In genomic region chr16:51169294-51169693, GRCm38 (mm10) we compare ENCODE assay signal across 23 mouse cellular contexts.
DNase-seq lines count a peak whose midpoint lies in the region; ATAC-seq and TF ChIP-seq lines count a peak whose summit lies in the region.
"Had no signal": no experiment of that assay in that cellular context is flagged by ENCODE, and none has a peak within 500 bp of the region (broad histone marks: within the 10 kb centered on the region; RNA-seq: fewer than 3 reads in every experiment).

No protein-coding gene starts in this region.

- 65% methylated on average over 7 of the region's 7 CpGs for WGBS in intestine, postnatal 0 days
- 70% methylated on average over 7 of the region's 7 CpGs for WGBS in intestine, embryonic 16.5 days
- 68% methylated on average over 7 of the region's 7 CpGs for whole genome bisulfite sequencing in lung, postnatal 0 days
- WGBS in stomach, postnatal 0 days, result 74% methylated on average over 7 of the region's 7 CpGs

- no peaks in the 10 kb centered on the region for H3K9me3 ChIP-seq in intestine, postnatal 0 days (ENCODE audit: control insufficient read depth)
- no peaks in the 10 kb centered on the region for H3K9me3 ChIP-seq in intestine, embryonic 16.5 days (ENCODE audit: control insufficient read depth, low read length)
- H3K9me3 ChIP-seq in lung, postnatal 0 days (ENCODE audit: low read length), result no peaks in the 10 kb centered on the region
- no peaks in the 10 kb centered on the region for H3K9me3 ChIP-seq in MEL (replicated peaks; ENCODE audit: insufficient read depth, low read length)
- no peaks in the 10 kb centered on the region for H3K9me3 ChIP-seq in stomach, postnatal 0 days (ENCODE audit: control insufficient read depth, low read length)
- H3K9me3 ChIP-seq: embryonic facial prominence, embryonic 10.5 days; forebrain, embryonic 13.5 days; G1E; heart, embryonic 10.5 days; hindbrain, embryonic 10.5 days; midbrain, embryonic 13.5 days; stomach, embryonic 15.5 days had no signal

- TF ChIP-seq POLR2A in MEL (IDR thresholded peaks at IDR 0.05; ENCODE audit: control insufficient read depth in 1 of 2, insufficient read depth in 1 of 2, low read depth in 1 of 2, low read length in 2 of 2, poor library complexity in 1 of 2), result no peak

- no peak for DNase-seq in lung, postnatal 0 days (ENCODE audit: low spot score)
- no peak for DNase-seq in lung, postnatal 14 days
- peak; percentile 2 for DNase-seq in MEL (ENCODE audit: low read depth, low spot score)
- no peak for DNase-seq in stomach, postnatal 0 days (ENCODE audit: low spot score)
- no peak for DNase-seq in urinary bladder, postnatal 14 days (ENCODE audit: low spot score)
- DNase-seq: adrenal gland, adult 2 months; cerebellum, adult 8-10 months; gastrocnemius, postnatal 36 days; kidney, adult 9 months; kidney, postnatal 4 days; lung, adult 18-20 months; right cerebral cortex, postnatal 25 days had no signal

- no peaks in the 10 kb centered on the region for H3K27me3 ChIP-seq in intestine, postnatal 0 days (replicated peaks; ENCODE audit: control insufficient read depth, insufficient read depth, low read length)
- no peaks in the 10 kb centered on the region for H3K27me3 ChIP-seq in intestine, embryonic 16.5 days (replicated peaks; ENCODE audit: control insufficient read depth, insufficient read depth, low read length)
- no peaks in the 10 kb centered on the region for H3K27me3 ChIP-seq in lung, postnatal 0 days (replicated peaks; ENCODE audit: insufficient read depth, low read length)
- no peaks in the 10 kb centered on the region for H3K27me3 ChIP-seq in MEL (ENCODE audit: control insufficient read depth in 1 of 2, insufficient read depth in 2 of 2, low read length in 2 of 2)
- no peaks in the 10 kb centered on the region for H3K27me3 ChIP-seq in stomach, postnatal 0 days (ENCODE audit: control insufficient read depth, insufficient read depth, low read length)
- H3K27me3 ChIP-seq: forebrain, embryonic 13.5 days; midbrain, embryonic 13.5 days; stomach, embryonic 15.5 days had no signal

- TF ChIP-seq CTCF in intestine, postnatal 0 days (IDR thresholded peaks at IDR 0.05; ENCODE audit: low read depth), result peak; percentile 29
- TF ChIP-seq CTCF in lung, postnatal 0 days (IDR thresholded peaks at IDR 0.05), result peak; percentile 13; the same call in 1 of the 2 replicates
- TF ChIP-seq CTCF in MEL (IDR thresholded peaks at IDR 0.05 in 2 of 3, conservative IDR thresholded peaks at IDR 0.05 in 1 of 3; ENCODE audit: control insufficient read depth in 1 of 3, insufficient read depth in 1 of 3, low read depth in 2 of 3, low read length in 3 of 3, poor library complexity in 1 of 3, severe bottlenecking in 1 of 3), result peak in 2 of 3 experiments; percentile 39 to 41; a peak in 3 of 6 replicates
- TF ChIP-seq CTCF in stomach, postnatal 0 days (IDR thresholded peaks at IDR 0.05; ENCODE audit: low read depth), result peak; percentile 39

- H3K4me3 ChIP-seq in intestine, postnatal 0 days (ENCODE audit: low read depth, low read length), result no peak overlapping the region
- no peak overlapping the region for H3K4me3 ChIP-seq in intestine, embryonic 16.5 days (ENCODE audit: low read length)
- no peak overlapping the region for H3K4me3 ChIP-seq in lung, postnatal 0 days (ENCODE audit: low read depth, low read length)
- no peak overlapping the region for H3K4me3 ChIP-seq in MEL (ENCODE audit: control insufficient read depth in 1 of 2, insufficient read depth in 1 of 2, low read depth in 2 of 2, low read length in 2 of 2)
- no peak overlapping the region for H3K4me3 ChIP-seq in stomach, postnatal 0 days (ENCODE audit: low read depth, low read length)
- H3K4me3 ChIP-seq: embryonic facial prominence, embryonic 10.5 days; forebrain, embryonic 13.5 days; heart, embryonic 10.5 days; hindbrain, embryonic 10.5 days; midbrain, embryonic 13.5 days; stomach, embryonic 15.5 days had no signal

- no peak overlapping the region for H3K4me2 ChIP-seq in intestine, postnatal 0 days (replicated peaks; ENCODE audit: low read depth)
- no peak overlapping the region for H3K4me2 ChIP-seq in intestine, embryonic 16.5 days (ENCODE audit: low read depth, low read length)
- no peak overlapping the region for H3K4me2 ChIP-seq in lung, postnatal 0 days (replicated peaks; ENCODE audit: low read depth, low read length)
- H3K4me2 ChIP-seq in stomach, postnatal 0 days (replicated peaks; ENCODE audit: low read depth), result no peak overlapping the region
- H3K4me2 ChIP-seq: forebrain, embryonic 13.5 days; midbrain, embryonic 13.5 days; stomach, embryonic 15.5 days had no signal

- no peak for TF ChIP-seq EP300 in lung, postnatal 0 days (IDR thresholded peaks at IDR 0.05)
- TF ChIP-seq EP300 in MEL (IDR thresholded peaks at IDR 0.05; ENCODE audit: low read depth in 1 of 2, low read length in 2 of 2), result no peak
- no peak for TF ChIP-seq EP300 in stomach, postnatal 0 days (optimal IDR thresholded peaks at IDR 0.05)

- H3K4me1 ChIP-seq in intestine, postnatal 0 days (replicated peaks; ENCODE audit: control insufficient read depth, insufficient read depth, low read length), result no peaks in the 10 kb centered on the region
- no peaks in the 10 kb centered on the region for H3K4me1 ChIP-seq in intestine, embryonic 16.5 days (ENCODE audit: control insufficient read depth, insufficient read depth, low read length)
- no peaks in the 10 kb centered on the region for H3K4me1 ChIP-seq in lung, postnatal 0 days (ENCODE audit: insufficient read depth, low read depth, low read length)
- H3K4me1 ChIP-seq in MEL (ENCODE audit: control insufficient read depth in 1 of 2, insufficient read depth in 2 of 2, low read length in 2 of 2), result no peaks in the 10 kb centered on the region
- H3K4me1 ChIP-seq in stomach, postnatal 0 days (replicated peaks; ENCODE audit: control insufficient read depth, insufficient read depth), result no peaks in the 10 kb centered on the region
- H3K4me1 ChIP-seq: embryonic facial prominence, embryonic 10.5 days; forebrain, embryonic 13.5 days; heart, embryonic 10.5 days; hindbrain, embryonic 10.5 days; midbrain, embryonic 13.5 days; stomach, embryonic 15.5 days had no signal

- H3K79me2 ChIP-seq in MEL (ENCODE audit: control insufficient read depth, insufficient read depth, low read length, poor library complexity), result no peaks in the 10 kb centered on the region

- no peak overlapping the region for H3K27ac ChIP-seq in intestine, postnatal 0 days (ENCODE audit: low read depth, low read length)
- no peak overlapping the region for H3K27ac ChIP-seq in intestine, embryonic 16.5 days (ENCODE audit: low read length)
- no peak overlapping the region for H3K27ac ChIP-seq in lung, postnatal 0 days (ENCODE audit: low read length)
- H3K27ac ChIP-seq in MEL (ENCODE audit: control insufficient read depth, low read depth, low read length), result no peak overlapping the region
- H3K27ac ChIP-seq in stomach, postnatal 0 days (replicated peaks), result no peak overlapping the region
- H3K27ac ChIP-seq: embryonic facial prominence, embryonic 10.5 days; forebrain, embryonic 13.5 days; heart, embryonic 10.5 days; hindbrain, embryonic 10.5 days; macrophage; midbrain, embryonic 13.5 days; stomach, embryonic 15.5 days had no signal

- TF ChIP-seq RAD21 in MEL (IDR thresholded peaks at IDR 0.05; ENCODE audit: low read depth, low read length), result peak; percentile 21

- no peaks in the 10 kb centered on the region for H3K36me3 ChIP-seq in intestine, postnatal 0 days (ENCODE audit: control insufficient read depth, insufficient read depth)
- no peaks in the 10 kb centered on the region for H3K36me3 ChIP-seq in intestine, embryonic 16.5 days (ENCODE audit: control insufficient read depth, insufficient read depth, low read length)
- no peaks in the 10 kb centered on the region for H3K36me3 ChIP-seq in lung, postnatal 0 days (ENCODE audit: insufficient read depth, low read length)
- no peaks in the 10 kb centered on the region for H3K36me3 ChIP-seq in MEL (ENCODE audit: control insufficient read depth in 1 of 2, insufficient read depth in 2 of 2, low read length in 2 of 2)
- H3K36me3 ChIP-seq in stomach, postnatal 0 days (ENCODE audit: control insufficient read depth, insufficient read depth, low read length), result no peaks in the 10 kb centered on the region
- H3K36me3 ChIP-seq: embryonic facial prominence, embryonic 10.5 days; G1E; heart, embryonic 10.5 days; hindbrain, embryonic 10.5 days; midbrain, embryonic 13.5 days; stomach, embryonic 15.5 days had no signal

- no peak overlapping the region for H3K9ac ChIP-seq in intestine, postnatal 0 days (ENCODE audit: low read depth, low read length)
- no peak overlapping the region for H3K9ac ChIP-seq in intestine, embryonic 16.5 days (ENCODE audit: low read depth, low read length)
- H3K9ac ChIP-seq in lung, postnatal 0 days (replicated peaks; ENCODE audit: low read depth), result no peak overlapping the region
- no peak overlapping the region for H3K9ac ChIP-seq in MEL (ENCODE audit: control insufficient read depth, low read depth, low read length, poor library complexity, severe bottlenecking)
- H3K9ac ChIP-seq in stomach, postnatal 0 days (ENCODE audit: low read length), result no peak overlapping the region
- H3K9ac ChIP-seq: forebrain, embryonic 13.5 days; midbrain, embryonic 13.5 days; stomach, embryonic 15.5 days had no signal

- no peak for ATAC-seq in intestine, postnatal 0 days
- ATAC-seq in intestine, embryonic 16.5 days, result no peak
- ATAC-seq in lung, postnatal 0 days, result no peak
- ATAC-seq in stomach, postnatal 0 days (ENCODE audit: low FRiP score, low TSS enrichment), result no peak
- ATAC-seq: forebrain, embryonic 13.5 days; inflammation-experienced regulatory T-cells, adult 6 months had no signal

TF ChIP-seq in MEL, 35 proteins besides CTCF, POLR2A, EP300 and RAD21:
- TF ChIP-seq SMC3 (IDR thresholded peaks at IDR 0.05; ENCODE audit: low read depth, low read length), result peak; percentile 45
- no peak for TF ChIP-seq TBP (IDR thresholded peaks at IDR 0.05; ENCODE audit: low read depth, low read length)
